Mouse (Mus musculus) myocyte (in vitro differentiated cells): ENCODE results near the gene Fscn1. TPM values are rescaled to one million over a fixed set of nuclear protein-coding genes. Genes with fewer than 3 reads are reported as not detected.

ENCODE experiments used
- polyA plus RNA-seq: library from polyadenylated mRNA; unstranded; fragments of >200 nt; fragmentation: generic; extraction: Trizol; gene quantifications from one replicate; pipeline ENCODE4 v1.2.1, GENCODE M21; 2012; ENCODE audit warnings: missing spikeins

Fscn1 gene
- polyA plus RNA-seq, 1 experiment, result 180 TPM

Other genes with a start within 250 kb of the Fscn1 start
- 26.2 TPM for gene Tnrc18, start 142.7 kb upstream of the Fscn1 start, polyA plus RNA-seq
- gene Fbxl18, start 64.9 kb upstream of the Fscn1 start, polyA plus RNA-seq, result 7.6 TPM
- gene Actb, start 53.6 kb upstream of the Fscn1 start, polyA plus RNA-seq, result 2,198 TPM
- 15.9 TPM for gene Rnf216, start 152.7 kb downstream of the Fscn1 start, polyA plus RNA-seq
- not detected for gene Olfr718-ps1, start 187.2 kb downstream of the Fscn1 start, polyA plus RNA-seq
- gene Rbak, start 220.4 kb downstream of the Fscn1 start, polyA plus RNA-seq, result 3.1 TPM
- gene Spdye4b, start 220.7 kb downstream of the Fscn1 start, polyA plus RNA-seq, result not detected